Mouse (Mus musculus) heart, postnatal 25 days (tissue): ENCODE data around the gene 1700024G13Rik. TPM values are rescaled to one million over a fixed set of nuclear protein-coding genes. Genes with fewer than 3 reads are reported as not detected.
"Not testable (repeated sequence)": the region's sequence is repeated elsewhere in the genome, so short reads cannot be mapped to it uniquely, and the experiment has no call there.

Source experiments
- DNase-seq: peaks from one replicate; pipeline ENCODE4 v3.0.0; 2022; ENCODE audit warnings: low spot score
- intact Hi-C: fragments of 180-260 bp; cut with DNase I; formaldehyde crosslinking; loops from one replicate; pipeline ENCODE4 v1.15.1; 2025
- total RNA-seq, 2 experiments: library from RNA; stranded (reverse); gene quantifications; 2 replicates each; pipeline ENCODE4 v1.2.3; 2021

1700024G13Rik gene
- not detected for total RNA-seq

GRCm38 (mm10) chr14:32388196-32388595, at the start of gene 1700024G13Rik:
Gene 1700024G13Rik (minus strand): TSS chr14:32388391.
- DNase-seq: no peak
- intact Hi-C loops: no loop called here

DNA sequence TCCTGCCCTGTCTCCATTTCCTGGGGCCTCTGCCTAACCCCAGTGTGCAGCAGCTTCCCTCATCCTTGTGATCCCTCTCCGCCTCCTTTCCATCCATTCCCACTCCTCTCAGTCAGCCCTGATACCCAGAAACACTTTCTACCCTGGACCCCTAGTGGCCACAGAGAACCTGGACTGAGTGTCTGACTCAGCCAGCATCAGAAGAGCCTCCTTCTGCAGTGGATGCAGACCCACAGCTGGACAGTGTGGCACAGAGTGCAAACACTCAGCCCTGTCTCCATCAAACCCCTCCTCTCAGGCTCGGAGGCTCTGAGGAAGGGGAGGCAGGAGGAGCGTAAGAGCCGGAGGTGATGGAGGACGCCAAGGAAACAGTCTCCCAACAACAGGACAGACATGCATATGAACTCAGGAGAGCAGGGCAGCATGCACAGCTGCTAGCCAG, 49.2 kb upstream of the 1700024G13Rik start:
- intact Hi-C loops: no loop called here
- no peak for DNase-seq

GRCm38 (mm10) chr14:32429030-32429602, 40.9 kb upstream of the 1700024G13Rik start:
- intact Hi-C loops: no loop called here
- no peak for DNase-seq

- DNase-seq: no peak
- intact Hi-C loops: no loop called here
These were observed 35.8 kb upstream of the 1700024G13Rik start for GRCm38 (mm10) chr14:32423946-32424345.

DNA sequence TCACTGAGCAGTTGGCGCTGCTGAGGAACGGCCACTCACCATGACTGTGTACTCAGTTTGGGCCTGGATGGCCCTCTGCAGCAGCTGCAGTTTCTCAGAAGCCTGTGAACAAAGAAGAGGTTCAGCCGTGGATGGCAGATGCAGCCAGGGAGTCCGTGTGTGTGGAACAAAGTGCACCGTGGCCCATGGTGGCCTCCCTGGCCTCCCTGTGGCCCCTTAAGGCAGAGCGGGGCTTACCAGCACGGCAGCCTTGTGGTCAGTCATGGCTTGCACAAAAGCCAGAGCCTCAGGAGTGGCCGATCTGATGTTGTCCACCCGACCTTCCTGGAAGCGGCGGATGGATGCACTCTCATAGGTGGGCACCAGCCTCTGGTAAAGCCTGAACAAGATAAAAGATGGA, 30.6 kb upstream of the 1700024G13Rik start:
- no peak for DNase-seq
- intact Hi-C loops: no loop called here

DNA sequence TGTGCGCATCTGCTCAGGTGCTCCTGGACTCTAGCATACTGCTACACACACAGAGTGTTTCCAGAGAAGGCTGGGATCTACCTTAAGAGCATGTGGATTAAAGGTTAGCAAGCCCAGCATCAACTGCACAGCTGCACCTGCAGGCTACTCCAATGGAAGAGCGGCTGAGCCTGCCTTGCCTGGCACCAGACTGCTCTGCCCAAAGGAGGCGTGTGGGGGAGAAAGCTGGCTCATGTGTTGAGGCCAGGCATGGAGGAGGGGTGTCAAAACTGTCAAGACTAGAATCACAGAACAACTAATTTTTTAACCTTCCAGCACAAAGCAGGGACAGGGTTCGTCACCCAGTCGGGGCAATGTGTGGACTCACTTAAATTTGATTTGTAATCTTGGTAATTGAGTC, 23.9 kb upstream of the 1700024G13Rik start:
- intact Hi-C loops: no loop called here
- DNase-seq: no peak

DNA sequence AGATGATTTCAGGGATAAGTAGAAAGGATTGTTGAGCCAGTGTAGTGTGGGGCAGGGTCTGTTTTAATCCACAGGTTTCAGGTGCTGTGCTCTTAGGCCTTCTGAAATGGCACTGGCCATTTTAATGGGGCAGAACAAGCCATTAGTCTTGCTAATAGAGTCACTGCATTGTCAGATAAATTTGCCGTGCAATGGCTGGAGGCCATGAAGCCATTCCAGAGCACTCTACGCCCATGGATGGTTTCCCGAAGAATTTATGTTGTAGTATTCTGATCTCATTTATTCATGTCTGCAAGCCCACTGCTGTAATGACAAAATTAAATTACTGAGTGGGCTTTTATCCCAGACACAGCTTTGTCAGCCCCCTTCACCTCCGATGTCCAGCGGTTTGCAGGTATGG, 21.9 kb upstream of the 1700024G13Rik start:
- no peak for DNase-seq
- intact Hi-C loops: no loop called here

DNA sequence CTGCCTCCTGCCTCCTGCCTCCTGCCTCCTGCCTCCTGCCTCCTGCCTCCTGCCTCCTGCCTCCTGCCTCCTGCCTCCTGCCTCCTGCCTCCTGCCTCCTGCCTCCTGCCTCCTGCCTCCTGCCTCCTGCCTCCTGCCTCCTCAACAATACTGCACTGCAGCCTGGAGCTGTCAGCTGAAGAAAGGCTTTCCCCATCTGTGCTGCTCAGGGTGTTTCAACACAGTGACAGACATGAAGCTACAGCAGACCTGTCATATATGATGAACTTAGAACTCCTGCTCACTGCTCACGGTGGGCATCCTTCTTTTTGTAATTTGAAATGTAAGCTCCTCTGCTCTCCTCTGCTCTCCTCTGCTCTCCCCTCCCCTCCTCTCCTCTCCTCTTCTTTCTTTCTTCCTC, 17.2 kb upstream of the 1700024G13Rik start:
- intact Hi-C loops, DNase-seq: not testable (repeated sequence)

DNA sequence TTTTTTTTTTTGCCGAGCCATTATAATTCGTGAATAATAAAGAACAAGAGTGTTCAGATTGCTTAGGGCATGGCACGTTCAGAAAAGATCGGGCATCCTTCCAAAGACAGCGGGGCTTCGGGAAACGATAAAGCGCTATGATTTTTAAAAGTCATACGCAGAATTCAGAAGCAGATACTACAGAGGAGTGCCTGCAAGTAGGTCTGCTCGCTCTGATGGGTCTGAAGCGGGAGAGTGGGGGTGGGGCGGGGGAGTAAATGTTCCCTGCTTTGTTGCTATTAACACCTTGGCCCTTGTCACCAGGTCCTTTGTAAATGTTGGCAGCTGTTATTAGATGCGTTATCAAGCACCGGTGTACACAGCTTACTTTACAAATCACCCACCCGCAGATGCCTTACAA, 6.6 kb downstream of the 1700024G13Rik start:
- intact Hi-C loops: no loop called here
- DNase-seq: no peak

DNA sequence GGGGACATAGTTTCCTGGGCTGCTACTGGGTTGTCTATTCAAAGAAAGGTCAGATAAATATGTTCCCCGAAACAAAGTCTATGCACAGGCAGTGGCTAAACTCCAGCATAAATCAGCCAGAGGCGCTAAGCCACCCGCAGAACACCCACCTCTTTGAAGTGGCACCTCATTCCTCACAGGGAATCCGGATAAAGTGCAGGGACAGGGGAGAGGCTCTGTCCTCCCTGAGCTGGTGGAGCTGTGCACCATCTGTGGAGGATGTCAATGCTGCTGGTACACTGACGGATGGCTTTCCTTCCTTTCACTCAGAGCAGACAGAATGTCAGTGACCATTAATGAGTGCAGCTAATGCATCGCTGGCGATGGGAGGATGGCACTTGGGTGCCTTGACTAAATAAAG, 7.1 kb downstream of the 1700024G13Rik start:
- no peak for DNase-seq
- intact Hi-C loops: no loop called here

DNA sequence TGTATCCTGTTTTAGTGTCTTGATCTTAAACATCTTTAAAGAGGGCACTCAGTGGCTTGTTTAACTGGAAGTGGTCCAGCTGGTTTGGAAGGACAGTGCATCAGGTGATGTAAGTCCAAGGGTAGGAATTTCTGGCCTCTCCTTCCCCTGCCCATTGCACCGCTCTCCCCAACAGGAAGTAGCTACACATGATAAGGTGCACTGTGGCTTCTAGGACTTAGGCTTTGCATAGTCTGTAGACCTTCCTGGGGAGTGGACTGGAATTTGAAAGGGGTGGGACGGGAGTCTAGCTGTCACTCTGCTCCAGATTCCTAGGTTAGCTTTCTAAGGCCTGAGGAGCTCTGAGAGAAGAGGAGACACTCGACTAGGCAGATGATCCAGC, 8.1 kb downstream of the 1700024G13Rik start:
- intact Hi-C loops: no loop called here

DNA sequence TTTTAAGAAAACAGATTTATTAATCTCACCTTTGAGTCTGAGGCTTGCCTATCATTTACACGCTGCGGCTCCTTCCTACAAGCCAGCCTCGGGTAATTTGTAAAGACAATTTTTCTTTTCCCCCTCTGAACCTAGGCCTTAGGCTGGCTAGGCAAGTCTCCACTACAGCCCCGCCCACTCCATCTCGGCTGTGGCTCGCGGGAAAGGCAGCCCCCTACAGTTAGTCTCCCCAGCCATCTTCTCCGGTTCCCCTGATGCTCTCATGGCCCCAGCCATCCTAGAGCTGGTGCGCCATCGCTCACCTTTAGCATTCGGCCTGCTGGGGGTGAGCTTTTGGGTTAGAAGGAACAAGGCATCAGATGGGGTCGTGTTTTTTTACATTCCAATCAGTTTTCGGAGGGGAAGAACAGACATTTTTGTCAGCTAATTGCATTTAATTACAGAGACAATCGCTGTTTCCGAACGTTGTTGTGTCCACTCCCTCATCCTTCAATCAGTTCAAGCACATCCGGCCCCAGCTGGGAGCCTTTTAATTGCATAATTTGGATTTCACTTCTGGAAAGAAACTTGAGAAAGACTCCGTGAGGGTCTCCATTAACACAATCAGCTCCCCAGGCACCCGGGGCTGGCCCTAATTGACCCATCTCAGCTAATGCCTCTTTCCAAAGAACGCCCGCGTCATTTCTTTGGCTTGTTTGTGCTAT, 8.6 kb downstream of the 1700024G13Rik start:
- intact Hi-C loops: no loop called here
- no peak for DNase-seq

More for the DNA sequence above, 8.1 kb downstream of the 1700024G13Rik start:
- DNase-seq: no peak

DNA sequence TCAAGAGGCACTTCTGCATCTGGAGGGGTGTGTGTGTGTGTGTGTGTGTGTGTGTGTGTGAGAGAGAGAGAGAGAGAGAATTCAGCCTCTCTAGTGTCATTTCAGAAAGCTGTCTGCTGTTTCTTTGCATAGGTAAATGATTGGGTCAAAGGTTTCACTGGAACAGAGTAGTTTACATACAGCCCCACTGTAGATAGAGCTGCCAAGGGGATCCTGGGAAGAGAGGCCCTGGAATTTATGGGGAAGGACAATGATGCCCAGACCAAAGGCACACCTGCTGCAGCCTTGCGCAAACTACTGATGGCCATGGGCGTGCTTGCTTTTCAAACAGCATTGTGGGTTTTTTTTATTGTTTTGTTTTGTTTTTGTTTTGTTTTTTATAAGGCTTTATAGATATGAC, 15.7 kb downstream of the 1700024G13Rik start:
- DNase-seq: no peak
- intact Hi-C loops: no loop called here

DNA sequence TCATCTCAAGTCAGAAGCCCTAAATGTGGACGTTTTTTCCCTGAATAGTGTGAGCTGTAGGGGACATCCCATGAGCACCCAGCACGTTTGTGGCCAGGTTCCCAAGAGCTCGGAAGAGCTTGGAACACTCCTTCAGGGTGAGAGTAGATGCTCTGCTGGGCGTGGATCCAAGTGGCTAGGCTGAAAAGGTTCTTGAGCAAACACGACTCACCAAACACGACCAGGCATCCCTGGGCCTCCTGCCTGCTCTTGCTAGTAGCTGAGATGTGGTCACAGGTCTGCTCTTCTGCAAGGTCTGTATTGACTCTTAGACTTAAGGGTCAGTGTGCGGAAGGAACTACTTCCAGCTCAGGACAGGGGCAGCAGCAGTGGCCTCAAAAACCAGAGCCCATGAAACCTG, 18.4 kb downstream of the 1700024G13Rik start:
- DNase-seq: no peak
- intact Hi-C loops: no loop called here

DNA sequence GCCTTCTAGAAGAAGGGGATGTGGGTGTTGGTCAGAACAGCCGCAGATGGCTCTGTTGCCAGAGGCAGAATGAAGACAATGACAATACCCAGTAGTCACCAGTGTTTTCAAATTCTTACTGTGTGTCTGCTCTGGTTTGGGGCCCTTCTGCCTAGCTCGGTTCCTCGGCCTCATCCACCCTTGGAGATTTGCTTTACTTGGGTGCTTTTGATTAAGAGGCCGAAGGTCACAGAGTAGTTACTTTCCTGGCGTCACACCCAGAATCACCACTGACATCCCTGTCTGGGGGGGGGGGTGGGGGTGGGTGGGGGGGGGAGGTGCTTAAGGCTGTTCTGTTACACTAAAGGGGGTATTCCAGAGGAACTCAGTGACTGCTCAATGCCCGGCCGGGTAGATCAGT, 23.8 kb downstream of the 1700024G13Rik start:
- no peak for DNase-seq
- intact Hi-C loops: no loop called here

DNA sequence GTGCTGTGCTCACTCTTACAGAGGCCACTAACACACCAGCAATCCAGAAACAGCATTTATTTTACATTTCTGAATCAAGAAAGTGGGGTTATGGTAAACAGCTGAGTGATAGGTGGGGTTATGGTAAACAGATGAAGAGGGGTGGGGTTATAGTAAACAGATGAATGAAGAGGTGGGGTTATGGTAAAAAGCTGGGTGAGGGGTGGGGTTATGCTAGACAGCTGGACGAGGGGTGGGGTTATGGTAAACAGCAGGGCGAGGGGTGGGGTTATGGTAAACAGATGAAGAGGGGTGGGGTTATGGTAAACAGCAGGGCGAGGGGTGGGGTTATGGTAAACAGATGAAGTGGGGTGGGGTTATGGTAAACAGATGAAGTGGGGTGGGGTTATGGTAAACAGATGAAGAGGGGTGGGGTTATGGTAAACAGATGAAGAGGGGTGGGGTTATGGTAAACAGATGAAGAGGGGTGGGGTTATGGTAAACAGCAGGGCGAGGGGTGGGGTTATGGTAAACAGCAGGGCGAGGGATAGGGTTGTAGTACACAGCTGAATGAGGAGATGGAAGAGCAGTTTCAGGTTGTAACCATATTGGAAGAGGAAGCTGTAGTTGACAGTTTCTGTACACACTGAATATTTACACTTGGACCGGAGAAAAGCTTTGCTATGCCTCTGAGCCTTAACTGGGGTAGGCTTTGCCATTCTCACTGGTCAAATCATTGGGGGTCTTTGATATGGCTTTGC, 36.8 kb downstream of the 1700024G13Rik start:
- intact Hi-C loops, DNase-seq: not testable (repeated sequence)

DNA sequence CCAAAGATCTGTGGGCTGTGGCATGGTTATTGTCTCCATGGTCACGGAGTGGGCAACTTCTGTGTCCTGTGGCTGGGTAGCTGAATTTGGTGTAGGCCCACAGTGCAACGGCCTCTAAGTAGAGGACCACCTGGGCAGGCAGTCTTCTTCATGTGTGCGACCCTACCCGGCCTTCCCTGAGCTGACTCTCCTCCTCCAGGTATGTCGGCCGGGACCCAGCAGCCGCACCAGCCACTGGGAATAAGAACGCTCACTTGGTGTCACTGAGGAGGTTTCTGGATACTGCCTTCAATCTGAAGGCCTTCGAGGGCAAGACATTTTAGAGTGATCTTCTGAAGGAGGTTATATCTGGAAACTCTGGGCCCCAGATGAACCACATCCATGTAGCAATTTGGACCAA, 40.9 kb downstream of the 1700024G13Rik start:
- DNase-seq: no peak

DNA sequence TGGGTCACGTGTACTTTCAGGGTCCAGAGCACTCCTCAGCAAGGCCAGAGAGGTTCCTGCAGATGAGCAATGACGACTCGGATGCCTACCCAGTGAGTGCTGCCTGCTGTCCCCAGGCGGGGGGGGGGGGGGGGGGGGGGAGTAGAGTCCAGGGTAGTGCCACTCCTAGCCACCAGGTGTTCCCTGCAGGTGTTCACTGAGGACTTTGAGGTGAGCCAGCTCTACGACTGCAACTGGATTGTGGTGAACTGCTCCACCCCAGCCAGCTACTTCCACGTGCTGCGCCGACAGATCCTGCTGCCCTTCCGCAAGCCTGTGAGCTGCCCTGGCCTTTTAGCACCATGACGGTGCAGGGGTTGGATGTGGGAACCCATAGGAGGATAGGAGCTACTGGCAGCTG, 43.5 kb downstream of the 1700024G13Rik start:
- no peak for DNase-seq
- intact Hi-C loops: no loop called here

More for the DNA sequence above, 40.9 kb downstream of the 1700024G13Rik start:
- intact Hi-C loops: no loop called here

DNA sequence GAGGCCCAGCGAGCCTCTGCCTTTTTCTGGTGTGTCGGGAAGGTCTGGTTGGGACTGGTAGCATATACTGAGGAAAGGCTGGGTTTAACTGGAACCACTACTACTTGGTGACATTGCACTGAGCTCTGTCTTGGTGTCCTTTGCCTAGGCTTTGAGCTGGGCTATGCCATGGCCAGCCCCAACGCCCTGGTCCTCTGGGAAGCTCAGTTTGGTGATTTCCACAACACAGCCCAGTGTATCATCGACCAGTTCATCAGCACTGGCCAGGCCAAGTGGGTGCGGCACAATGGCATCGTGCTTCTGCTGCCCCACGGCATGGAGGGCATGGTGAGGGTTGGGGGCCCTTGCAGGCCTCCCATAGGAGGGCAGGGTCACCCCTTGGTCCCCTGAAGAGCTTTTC, 44.0 kb downstream of the 1700024G13Rik start:
- no peak for DNase-seq
- intact Hi-C loops: no loop called here

DNA sequence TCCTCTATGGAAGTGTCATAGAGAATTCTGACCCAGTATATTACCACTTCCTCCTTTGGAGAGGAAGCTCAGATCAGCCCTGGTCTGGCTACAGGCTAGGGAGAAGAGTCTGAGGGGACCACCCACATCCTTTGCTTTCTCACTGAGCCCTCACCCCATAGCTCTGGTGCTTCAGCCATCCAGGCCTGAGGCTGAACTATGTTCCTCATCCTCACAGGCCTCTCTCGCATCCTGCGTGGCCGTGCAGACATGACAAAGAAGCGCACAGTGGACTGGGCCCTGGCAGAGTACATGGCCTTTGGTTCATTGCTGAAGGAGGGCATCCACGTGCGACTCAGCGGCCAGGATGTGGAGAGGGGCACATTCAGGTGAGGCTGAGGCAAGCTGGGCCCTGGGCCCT, 46.4 kb downstream of the 1700024G13Rik start:
- intact Hi-C loops: no loop called here
- DNase-seq: no peak

- DNase-seq: no peak
- intact Hi-C loops: no loop called here
These were observed 51.6 kb downstream of the 1700024G13Rik start for GRCm38 (mm10) chr14:32336547-32336946.
